Mouse (Mus musculus) CH12.LX (cell line): ENCODE measurements around the gene Morc3. TPM values are rescaled to one million over a fixed set of nuclear protein-coding genes. Genes with fewer than 3 reads are reported as not detected.

Source experiments
- DNase-seq: peaks from one replicate; pipeline ENCODE4 v3.0.0-alpha.2; 2013; ENCODE audit errors: extremely low read depth
- H3K27ac ChIP-seq: 2 replicates; pipeline ENCODE4 v1.5.1; 2012; ENCODE audit warnings: low read depth, mild to moderate bottlenecking, control low read depth, moderate library complexity; ENCODE audit not compliant: insufficient read depth
- H3K27me3 ChIP-seq: replicated peaks from 2 replicates; pipeline ENCODE3; 2012; ENCODE audit warnings: inconsistent platforms
- H3K36me3 ChIP-seq, 2 experiments: replicated peaks in 1 of 2; 2 replicates each; pipeline versions ENCODE3 to v1.6.1; 2012; ENCODE audit warnings: inconsistent platforms in 1 of 2, low read length in 1 of 2, mild to moderate bottlenecking in 1 of 2, mixed read lengths in 1 of 2, moderate library complexity in 1 of 2; ENCODE audit not compliant: control insufficient read depth in 1 of 2, insufficient read depth in 1 of 2
- H3K4me1 ChIP-seq, 2 experiments: 2 replicates each; pipeline ENCODE4 v1.6.1; 2012; ENCODE audit warnings: inconsistent platforms in 1 of 2, moderate library complexity in 1 of 2; ENCODE audit not compliant: insufficient read depth in 2 of 2, control insufficient read depth in 1 of 2
- H3K4me2 ChIP-seq: 2 replicates; pipeline ENCODE4 v1.6.1; 2012; ENCODE audit warnings: low read depth, mild to moderate bottlenecking, control low read depth; ENCODE audit not compliant: poor library complexity, insufficient read depth, severe bottlenecking
- H3K4me3 ChIP-seq, 3 experiments: fragments of 150-350 bp in 1 of 3; sonication (generic) in 1 of 3; replicated peaks in 1 of 3; 2 replicates each; pipeline versions ENCODE3 to v1.5.1; 2011 to 2012; ENCODE audit warnings: low read depth in 2 of 3, low read length in 2 of 3, mild to moderate bottlenecking in 2 of 3, moderate library complexity in 2 of 3, control low read depth in 1 of 3, improper control_type of control experiment in 1 of 3, inconsistent platforms in 1 of 3, mixed read lengths in 1 of 3; ENCODE audit not compliant: poor library complexity in 1 of 3
- H3K79me2 ChIP-seq: replicated peaks from 2 replicates; pipeline ENCODE4 v1.6.1; 2012; ENCODE audit warnings: mild to moderate bottlenecking, moderate library complexity; ENCODE audit not compliant: control insufficient read depth, poor library complexity, insufficient read depth, severe bottlenecking; ENCODE audit errors: extremely low read depth
- H3K9ac ChIP-seq: 2 replicates; pipeline ENCODE4 v1.6.1; 2012; ENCODE audit warnings: low read depth, mild to moderate bottlenecking, control low read depth, moderate library complexity; ENCODE audit not compliant: insufficient read depth
- H3K9me3 ChIP-seq: replicated peaks from 2 replicates; pipeline ENCODE3; 2012; ENCODE audit warnings: low read length, inconsistent platforms, mixed read lengths
- BHLHE40 ChIP-seq: IDR thresholded peaks from 2 replicates; pipeline ENCODE4 v1.6.1; 2011; ENCODE audit warnings: mild to moderate bottlenecking, low read depth, low read length, improper control_type of control experiment
- CHD1 ChIP-seq: IDR thresholded peaks from 2 replicates; pipeline ENCODE4 v1.6.1; 2012; ENCODE audit warnings: low read depth, low read length, improper control_type of control experiment, inconsistent platforms
- CHD2 ChIP-seq: IDR thresholded peaks from 2 replicates; pipeline ENCODE4 v1.6.1; 2011; ENCODE audit warnings: low read length, improper control_type of control experiment
- CTCF ChIP-seq, 2 experiments: IDR thresholded peaks in 1 of 2; conservative IDR thresholded peaks in 1 of 2; 2 replicates each; pipeline ENCODE4 v1.5.1; 2011 to 2012; ENCODE audit warnings: low read depth in 2 of 2, low read length in 2 of 2, improper control_type of control experiment in 1 of 2, inconsistent platforms in 1 of 2, mild to moderate bottlenecking in 1 of 2, moderate library complexity in 1 of 2
- E2F4 ChIP-seq: IDR thresholded peaks from 2 replicates; pipeline ENCODE4 v1.6.1; 2011; ENCODE audit warnings: low read depth, low read length, improper control_type of control experiment; ENCODE audit not compliant: insufficient replicate concordance
- ELF1 ChIP-seq: IDR thresholded peaks from 2 replicates; pipeline ENCODE4 v1.6.1; 2014; ENCODE audit warnings: low read depth, mild to moderate bottlenecking, inconsistent platforms, low read length, improper control_type of control experiment
- EP300 ChIP-seq: IDR thresholded peaks from 2 replicates; pipeline ENCODE4 v1.6.1; 2011; ENCODE audit warnings: low read length, improper control_type of control experiment
- ETS1 ChIP-seq: conservative IDR thresholded peaks from 2 replicates; pipeline ENCODE4 v1.6.1; 2012; ENCODE audit warnings: low read depth, mild to moderate bottlenecking, inconsistent platforms, low read length, improper control_type of control experiment, moderate library complexity
- GABPA ChIP-seq: IDR thresholded peaks from 2 replicates; pipeline ENCODE4 v1.6.1; 2012; ENCODE audit warnings: low read depth, low read length, improper control_type of control experiment, inconsistent platforms; ENCODE audit not compliant: insufficient replicate concordance
- JUN ChIP-seq: IDR thresholded peaks from 2 replicates; pipeline ENCODE4 v1.6.1; 2011; ENCODE audit warnings: low read depth, mild to moderate bottlenecking, low read length, improper control_type of control experiment, moderate library complexity; ENCODE audit not compliant: insufficient read depth
- JUND ChIP-seq: conservative IDR thresholded peaks from 2 replicates; pipeline ENCODE4 v1.6.1; 2011; ENCODE audit warnings: low read depth, low read length, improper control_type of control experiment
- KAT2A ChIP-seq: IDR thresholded peaks from 2 replicates; pipeline ENCODE4 v1.6.1; 2012; ENCODE audit warnings: low read length, improper control_type of control experiment, inconsistent platforms; ENCODE audit not compliant: insufficient replicate concordance
- MAFK ChIP-seq: IDR thresholded peaks from 2 replicates; pipeline ENCODE4 v1.6.1; 2011; ENCODE audit warnings: low read length, improper control_type of control experiment; ENCODE audit not compliant: insufficient replicate concordance
- MAX ChIP-seq: IDR thresholded peaks from 2 replicates; pipeline ENCODE4 v1.6.1; 2011; ENCODE audit warnings: low read length, improper control_type of control experiment
- MAZ ChIP-seq: IDR thresholded peaks from 2 replicates; pipeline ENCODE4 v1.6.1; 2012; ENCODE audit warnings: low read depth, mild to moderate bottlenecking, inconsistent platforms, low read length, improper control_type of control experiment, moderate library complexity
- MEF2A ChIP-seq: IDR thresholded peaks from 2 replicates; pipeline ENCODE4 v1.6.1; 2014; ENCODE audit warnings: low read depth, mild to moderate bottlenecking, inconsistent platforms, low read length, improper control_type of control experiment, borderline replicate concordance
- MXI1 ChIP-seq: IDR thresholded peaks from 2 replicates; pipeline ENCODE4 v1.6.1; 2011; ENCODE audit warnings: mild to moderate bottlenecking, low read depth, low read length, improper control_type of control experiment
- MYC ChIP-seq: IDR thresholded peaks from 2 replicates; pipeline ENCODE4 v1.6.1; 2011; ENCODE audit warnings: low read depth, mild to moderate bottlenecking, improper control_type of control experiment, low read length
- NRF1 ChIP-seq: IDR thresholded peaks from 2 replicates; pipeline ENCODE4 v1.6.1; 2014; ENCODE audit warnings: low read depth, mild to moderate bottlenecking, inconsistent platforms, low read length, improper control_type of control experiment, moderate library complexity
- PAX5 ChIP-seq: IDR thresholded peaks from 2 replicates; pipeline ENCODE4 v1.6.1; 2012; ENCODE audit warnings: low read length, inconsistent platforms, mixed read lengths
- POLR2A ChIP-seq: IDR thresholded peaks from 2 replicates; pipeline ENCODE4 v1.6.1; 2011; ENCODE audit warnings: low read depth, mild to moderate bottlenecking, improper control_type of control experiment, low read length
- POLR2AphosphoS2 ChIP-seq: IDR thresholded peaks from 2 replicates; pipeline ENCODE4 v1.6.1; 2011; ENCODE audit warnings: low read depth, low read length, improper control_type of control experiment
- RAD21 ChIP-seq: IDR thresholded peaks from 2 replicates; pipeline ENCODE4 v1.6.1; 2011; ENCODE audit warnings: low read depth, mild to moderate bottlenecking, low read length, improper control_type of control experiment, moderate library complexity
- RCOR1 ChIP-seq: conservative IDR thresholded peaks from 2 replicates; pipeline ENCODE4 v1.6.1; 2012; ENCODE audit warnings: low read depth, mild to moderate bottlenecking, inconsistent platforms, low read length, improper control_type of control experiment
- SIN3A ChIP-seq: IDR thresholded peaks from 2 replicates; pipeline ENCODE4 v1.6.1; 2012; ENCODE audit warnings: low read length, improper control_type of control experiment, inconsistent platforms
- SMC3 ChIP-seq: IDR thresholded peaks from 2 replicates; pipeline ENCODE4 v1.6.1; 2011; ENCODE audit warnings: low read depth, low read length, improper control_type of control experiment
- TBP ChIP-seq: conservative IDR thresholded peaks from 2 replicates; pipeline ENCODE4 v1.6.1; 2011; ENCODE audit warnings: low read depth, low read length, improper control_type of control experiment
- UBTF ChIP-seq: IDR thresholded peaks from 2 replicates; pipeline ENCODE4 v1.6.1; 2012; ENCODE audit warnings: low read depth, mild to moderate bottlenecking, inconsistent platforms, low read length, improper control_type of control experiment, moderate library complexity
- USF1 ChIP-seq: IDR thresholded peaks from 2 replicates; pipeline ENCODE4 v1.6.1; 2014; ENCODE audit warnings: low read depth, mild to moderate bottlenecking, inconsistent platforms, low read length, improper control_type of control experiment
- USF2 ChIP-seq: conservative IDR thresholded peaks from 2 replicates; pipeline ENCODE4 v1.6.1; 2011; ENCODE audit warnings: low read depth, low read length, improper control_type of control experiment
- ZC3H11A ChIP-seq: IDR thresholded peaks from 2 replicates; pipeline ENCODE4 v1.6.1; 2012; ENCODE audit warnings: low read depth, mild to moderate bottlenecking, inconsistent platforms, low read length, improper control_type of control experiment
- ZKSCAN1 ChIP-seq: IDR thresholded peaks from 2 replicates; pipeline ENCODE4 v1.6.1; 2012; ENCODE audit warnings: low read depth, inconsistent platforms, low read length, improper control_type of control experiment, borderline replicate concordance
- ZMIZ1 ChIP-seq: IDR thresholded peaks from 2 replicates; pipeline ENCODE4 v1.6.1; 2012; ENCODE audit warnings: low read depth, mild to moderate bottlenecking, inconsistent platforms, low read length, improper control_type of control experiment
- ZNF384 ChIP-seq: IDR thresholded peaks from 2 replicates; pipeline ENCODE4 v1.6.1; 2012; ENCODE audit warnings: low read depth, low read length, improper control_type of control experiment, inconsistent platforms
- dilution Hi-C: fragments of 300-500 bp; cut with MboI; formaldehyde crosslinking; loops from 2 replicates; pipeline ENCODE4 v1.14.3; 2020; ENCODE audit warnings: low sequenced_read_pairs; ENCODE audit not compliant: extremely low pct_unique_long_range_greater_than_20kb, extremely low pct_ligation_motif_present
- in situ Hi-C: fragments of 300-500 bp; cut with MboI; formaldehyde crosslinking; loops from 3 replicates; pipeline ENCODE4 v1.14.3; 2019; ENCODE audit warnings: low sequenced_read_pairs, low pct_ligation_motif_present, low pct_unique_long_range_greater_than_20kb, mixed read lengths
- polyA plus RNA-seq: library from polyadenylated mRNA; unstranded; fragments of >175 nt; gene quantifications from 2 replicates; pipeline ENCODE4 v1.2.1, GENCODE M21; 2012; ENCODE audit warnings: low read depth; ENCODE audit not compliant: insufficient read length
- total RNA-seq, 2 experiments: library from RNA; depleted of rRNA; stranded (reverse); fragments of 300-350 nt in 1 of 2; fragments of >200 nt in 1 of 2; gene quantifications; 2 replicates each; pipeline ENCODE4 v1.2.3; 2012 to 2014

Morc3 gene
- total and polyA plus RNA-seq, 3 experiments: 17.8 to 53.2 (median 25.4) TPM

GRCm38 (mm10) chr16:93883423-93884085 lies 51.6 kb downstream of the Morc3 start, which contains the start of gene Chaf1b (continued):
- TF ChIP-seq ZC3H11A: no peak
- no peak for TF ChIP-seq TBP
- TF ChIP-seq POLR2AphosphoS2: no peak
- TF ChIP-seq NRF1: peak; percentile 47; the same call in 1 of the 2 replicates
- TF ChIP-seq SIN3A: peak; percentile 89
- TF ChIP-seq ETS1: no peak

GRCm38 (mm10) chr16:93884086-93884721 lies 52.3 kb downstream of the Morc3 start:
- Histone ChIP-seq H3K27ac (no peak overlapping the region), H3K9me3 (no peaks in the 10 kb centered on the region), H3K4me1 (peaks cover 0 to 40% of the 10 kb centered on the region in 2 experiments; a peak in 3 of 4 replicates), H3K27me3 (no peaks in the 10 kb centered on the region), H3K79me2 (no peaks in the 10 kb centered on the region; the same call in 1 of the 2 replicates), H3K4me3 (peak overlapping the region; percentile 81 to 89 (median 83)), H3K9ac (peak overlapping the region; percentile 55), H3K36me3 (peaks cover 17 to 38% of the 10 kb centered on the region in 2 experiments), H3K4me2 (peak overlapping the region; percentile 83)
- in situ Hi-C loops (loop anchor here (10.0 kb wide), 1 partner anchor 199 kb away; the partner anchor contains the start of gene Cbr3), dilution Hi-C loops (no loop called here)
- peak; percentile 30 for DNase-seq
- no peak for TF ChIP-seq CTCF (conservative IDR thresholded peaks at IDR 0.05 in 1 of 2, IDR thresholded peaks at IDR 0.05 in 1 of 2; ENCODE audit: low read depth in 2 of 2, low read length in 2 of 2)
- TF ChIP-seq ZNF384: no peak
- no peak; the same call in 1 of the 2 replicates for TF ChIP-seq UBTF
- TF ChIP-seq GABPA: no peak
- TF ChIP-seq RCOR1: no peak
- no peak for TF ChIP-seq MAFK
- 0 out of 2 replicates have a peak, but pooled peaks have one; percentile 29 for TF ChIP-seq CHD2
- TF ChIP-seq NRF1: no peak
- TF ChIP-seq ETS1: no peak
- TF ChIP-seq SMC3: no peak
- no peak for TF ChIP-seq PAX5
- no peak for TF ChIP-seq JUND
- no peak; the same call in 1 of the 2 replicates for TF ChIP-seq MAX
- peak; percentile 14 for TF ChIP-seq MXI1
- 0 out of 2 replicates have a peak, but pooled peaks have one; percentile 50 for TF ChIP-seq CHD1
- no peak for TF ChIP-seq TBP
- peak; percentile 36 for TF ChIP-seq USF1
- TF ChIP-seq ZMIZ1: no peak
- TF ChIP-seq ELF1: no peak
- TF ChIP-seq MYC: 0 out of 2 replicates have a peak, but pooled peaks have one; percentile 20
- TF ChIP-seq USF2: 0 out of 2 replicates have a peak, but pooled peaks have one; percentile 37
- TF ChIP-seq ZKSCAN1: no peak
- no peak for TF ChIP-seq KAT2A
- no peak for TF ChIP-seq ZC3H11A
- TF ChIP-seq BHLHE40: peak; percentile 86
- TF ChIP-seq JUN: no peak
- no peak for TF ChIP-seq E2F4
- no peak for TF ChIP-seq MAZ
- TF ChIP-seq MEF2A: no peak
- TF ChIP-seq RAD21: no peak
- no peak for TF ChIP-seq SIN3A
- no peak for TF ChIP-seq POLR2A
- TF ChIP-seq POLR2AphosphoS2: no peak
- no peak for TF ChIP-seq EP300
